Mouse (Mus musculus) limb, embryonic 14.5 days (tissue): ENCODE results near the gene Ccnt2. TPM values are rescaled to one million over a fixed set of nuclear protein-coding genes. Genes with fewer than 3 reads are reported as not detected.
A peak's percentile ranks its signal among the peaks of the same experiment; 100 is the strongest.

Experiments used
- ATAC-seq: fragments of 200-750 bp; cut with Nextera tagmentation; 2 replicates; pipeline ENCODE4 v1.8.0; 2017; ENCODE audit warnings: low read depth, moderate number of reproducible peaks, moderate TSS enrichment; ENCODE audit not compliant: low FRiP score
- DNase-seq: peaks from one replicate; pipeline ENCODE4 v3.0.0-alpha.2; 2015; ENCODE audit warnings: low spot score
- H3K27ac ChIP-seq: fragments of 300-500 bp; sonication (generic); replicated peaks from 2 replicates; pipeline ENCODE4 v1.5.1; 2014; ENCODE audit warnings: low read depth, mild to moderate bottlenecking, low read length, moderate library complexity, mixed read lengths
- H3K27me3 ChIP-seq: fragments of 300-500 bp; sonication (generic); 2 replicates; pipeline ENCODE4 v1.6.1; 2014; ENCODE audit warnings: low read length, mixed read lengths; ENCODE audit not compliant: control insufficient read depth, insufficient read depth
- H3K36me3 ChIP-seq: fragments of 300-500 bp; sonication (generic); 2 replicates; pipeline ENCODE4 v1.6.1; 2014; ENCODE audit warnings: mild to moderate bottlenecking, low read length, moderate library complexity, mixed read lengths; ENCODE audit not compliant: control insufficient read depth, insufficient read depth
- H3K4me1 ChIP-seq: fragments of 300-500 bp; sonication (generic); 2 replicates; pipeline ENCODE4 v1.6.1; 2014; ENCODE audit warnings: antibody characterized with exemption, low read length, mixed read lengths; ENCODE audit not compliant: control insufficient read depth, insufficient read depth
- H3K4me2 ChIP-seq: fragments of 300-500 bp; sonication (generic); replicated peaks from 2 replicates; pipeline ENCODE4 v1.6.1; 2014; ENCODE audit warnings: low read depth, mild to moderate bottlenecking, low read length, moderate library complexity; ENCODE audit not compliant: severe bottlenecking
- H3K4me3 ChIP-seq: fragments of 300-500 bp; sonication (generic); replicated peaks from 2 replicates; pipeline ENCODE4 v1.5.1; 2014; ENCODE audit warnings: low read length
- H3K9ac ChIP-seq: fragments of 300-500 bp; sonication (generic); 2 replicates; pipeline ENCODE4 v1.6.1; 2014; ENCODE audit warnings: mild to moderate bottlenecking, low read depth, low read length, moderate library complexity; ENCODE audit not compliant: severe bottlenecking
- H3K9me3 ChIP-seq: fragments of 300-500 bp; sonication (generic); 2 replicates; pipeline ENCODE4 v1.6.1; 2016; ENCODE audit warnings: low read length; ENCODE audit not compliant: control insufficient read depth
- POLR2A ChIP-seq: fragments of 200-500 bp; IDR thresholded peaks from 2 replicates; pipeline ENCODE4 v1.8.0; 2012; ENCODE audit warnings: inconsistent platforms, mild to moderate bottlenecking, moderate library complexity, borderline replicate concordance; ENCODE audit not compliant: insufficient read depth, insufficient read length; ENCODE audit errors: extremely low read depth
- whole genome bisulfite sequencing: fragments of 180-500 bp; shearing (Covaris S2); extraction: QIAGEN DNeasy Blood & Tissue Kit; methylation state at CpG from one replicate; pipeline ENCODE4 v1.1.7; 2014; 5-methylcytosine and 5-hydroxymethylcytosine counted together
- polyA plus RNA-seq, 2 experiments: library from polyadenylated mRNA; depleted of rRNA in 1 of 2; stranded (reverse) in 1 of 2; unstranded in 1 of 2; fragments of >200 nt; fragmentation: Nextera tagmentation in 1 of 2; extraction: Ambion mirVana in 1 of 2; gene quantifications; 2 replicates each; pipeline versions ENCODE4 v1.2.1 to v1.2.3; 2012 to 2014

The Ccnt2 gene
- polyA plus RNA-seq (2012; rRNA removed) (53.6 and 63.4 TPM in 2 replicates), polyA plus RNA-seq (2014; fragmentation: Nextera tagmentation; extraction: Ambion mirVana) (67.0 and 72.9 TPM in 2 replicates)

DNA sequence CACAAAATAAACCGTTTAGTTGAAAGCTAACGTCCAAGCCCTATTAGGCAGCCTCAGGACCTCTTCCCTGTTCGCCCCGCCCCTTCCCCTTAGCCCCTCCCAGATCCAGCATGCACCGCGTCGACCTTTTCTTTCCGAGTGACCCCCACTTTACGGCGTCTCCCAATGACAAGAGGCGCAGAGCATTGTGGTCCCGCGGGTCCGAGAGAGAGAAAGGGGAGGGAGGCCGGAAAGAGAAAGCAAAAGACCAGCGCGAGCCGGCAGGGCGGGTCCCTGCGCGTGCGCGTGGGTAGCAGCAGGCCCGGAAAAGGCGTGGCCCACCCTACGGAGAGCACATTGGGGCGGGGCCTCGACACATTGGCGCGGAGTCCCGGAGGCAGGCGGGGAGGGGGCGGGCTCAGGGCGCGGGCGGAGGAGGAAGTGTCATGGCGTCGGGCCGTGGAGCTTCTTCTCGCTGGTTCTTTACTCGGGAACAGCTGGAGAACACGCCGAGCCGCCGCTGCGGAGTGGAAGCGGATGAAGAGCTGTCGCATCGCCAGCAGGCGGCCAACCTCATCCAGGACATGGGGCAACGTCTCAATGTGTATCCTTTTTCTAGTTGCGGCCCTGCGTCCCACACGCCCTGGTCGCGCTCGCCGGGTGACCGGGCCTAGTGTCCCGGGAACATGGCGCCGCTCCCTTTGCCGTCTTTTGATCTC is at the start of gene Ccnt2:
TSS of gene Ccnt2 (plus strand) at position 362 of the 698 bp plus-strand sequence.
- Histone ChIP-seq H3K27ac (peak within 1 kb of the TSS; percentile 92), H3K9ac (peak within 1 kb of the TSS; percentile 88), H3K4me1 (peaks cover 13% of the 10 kb centered on the region), H3K4me3 (peak within 1 kb of the TSS; percentile 67), H3K4me2 (peak within 1 kb of the TSS; percentile 82), H3K27me3 (no peaks in the 10 kb centered on the region), H3K9me3 (no peaks in the 10 kb centered on the region), H3K36me3 (0 out of 2 replicates have a peak, but pooled peaks cover 4% of the 10 kb centered on the region)
- TF ChIP-seq POLR2A = peak; percentile 82; the same call in 1 of the 2 replicates
- peak; percentile 99 for DNase-seq
- peak; percentile 98 for ATAC-seq
- 0% methylated on average over 51 of the region's 63 CpGs for WGBS

DNA sequence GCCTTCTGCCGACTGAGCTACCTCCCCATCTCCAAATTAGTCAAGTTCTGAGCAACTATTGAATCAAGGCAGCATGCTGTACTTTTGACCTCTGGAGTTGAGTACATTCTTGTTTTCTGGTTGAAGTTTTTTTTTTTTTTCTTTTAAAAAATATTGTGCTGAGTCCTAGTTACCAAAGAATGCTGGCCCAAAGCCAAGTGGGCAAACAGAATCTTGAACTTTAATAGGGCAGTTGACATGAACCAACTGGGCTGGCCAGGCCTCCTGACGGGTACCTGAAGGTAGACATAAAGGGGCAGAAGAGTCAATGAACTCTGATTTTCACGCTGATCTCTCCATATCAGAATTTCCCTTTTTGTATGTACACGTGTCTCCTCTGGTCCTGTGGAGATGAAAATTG is 44.9 kb upstream of the Ccnt2 start, which contains the start of gene Acmsd:
TSS of gene Acmsd (plus strand) at position 318 of the 400 bp plus-strand sequence.
- no peak within 1 kb of the TSS for H3K4me2 ChIP-seq
- no peak within 1 kb of the TSS for H3K27ac ChIP-seq
- H3K9ac ChIP-seq = no peak within 1 kb of the TSS
- no peaks in the 10 kb centered on the region for H3K27me3 ChIP-seq
- no peaks in the 10 kb centered on the region for H3K36me3 ChIP-seq
- ATAC-seq = no peak
- 0 out of 2 replicates have a peak, but pooled peaks cover 6% of the 10 kb centered on the region for H3K9me3 ChIP-seq
- no peak for TF ChIP-seq POLR2A
- WGBS = 97% methylated on average over 4 of the region's 4 CpGs
- H3K4me1 ChIP-seq = peaks cover 2% of the 10 kb centered on the region; the same call in 1 of the 2 replicates
- DNase-seq = no peak
- H3K4me3 ChIP-seq = no peak within 1 kb of the TSS

- DNase-seq (no peak), ATAC-seq (no peak)
- Histone ChIP-seq H3K4me2 (no peak overlapping the region), H3K36me3 (no peaks in the 10 kb centered on the region), H3K9ac (no peak overlapping the region), H3K9me3 (0 out of 2 replicates have a peak, but pooled peaks cover 6% of the 10 kb centered on the region), H3K4me3 (no peak overlapping the region), H3K27me3 (no peaks in the 10 kb centered on the region), H3K27ac (no peak overlapping the region), H3K4me1 (peaks cover 2% of the 10 kb centered on the region; the same call in 1 of the 2 replicates)
- TF ChIP-seq POLR2A = no peak
- 34% methylated on average over 3 of the region's 3 CpGs for WGBS
These were observed 42.9 kb upstream of the Ccnt2 start for GRCm38 (mm10) chr1:127731086-127731485.

GRCm38 (mm10) chr1:127732435-127732834 is 41.5 kb upstream of the Ccnt2 start:
- Histone ChIP-seq H3K27me3 (no peaks in the 10 kb centered on the region), H3K9me3 (0 out of 2 replicates have a peak, but pooled peaks cover 6% of the 10 kb centered on the region), H3K36me3 (no peaks in the 10 kb centered on the region), H3K4me3 (no peak overlapping the region), H3K4me1 (peaks cover 2% of the 10 kb centered on the region; the same call in 1 of the 2 replicates), H3K27ac (no peak overlapping the region), H3K4me2 (no peak overlapping the region), H3K9ac (no peak overlapping the region)
- no peak for TF ChIP-seq POLR2A
- ATAC-seq (no peak), DNase-seq (no peak)
- 88% methylated on average over 3 of the region's 3 CpGs for WGBS

- WGBS = 51% methylated on average over 3 of the region's 3 CpGs
- H3K36me3 ChIP-seq = no peaks in the 10 kb centered on the region
- peaks cover 2% of the 10 kb centered on the region; the same call in 1 of the 2 replicates for H3K4me1 ChIP-seq
- H3K9me3 ChIP-seq = 0 out of 2 replicates have a peak, but pooled peaks cover 6% of the 10 kb centered on the region
- no peak for DNase-seq
- no peak overlapping the region for H3K9ac ChIP-seq
- ATAC-seq = no peak
- no peak overlapping the region for H3K27ac ChIP-seq
- H3K27me3 ChIP-seq = no peaks in the 10 kb centered on the region
- H3K4me3 ChIP-seq = no peak overlapping the region
- no peak overlapping the region for H3K4me2 ChIP-seq
- no peak for TF ChIP-seq POLR2A
These were observed 41.1 kb upstream of the Ccnt2 start for GRCm38 (mm10) chr1:127732841-127733240.
